Mouse (Mus musculus) heart, embryonic 15.5 days (tissue): Measurements from ENCODE around the gene C2. TPM values are rescaled to one million over a fixed set of nuclear protein-coding genes. Genes with fewer than 3 reads are reported as not detected.

Experiments
- ATAC-seq: fragments of 200-750 bp; cut with Nextera tagmentation; replicated peaks from 2 replicates; pipeline ENCODE4 v1.8.0; 2017; ENCODE audit warnings: low read depth, moderate TSS enrichment; ENCODE audit not compliant: insufficient number of reproducible peaks, insufficient read depth, low FRiP score
- H3K27ac ChIP-seq: fragments of 300-500 bp; sonication (generic); 2 replicates; pipeline ENCODE4 v1.5.1; 2015; ENCODE audit warnings: mild to moderate bottlenecking, inconsistent platforms
- H3K27me3 ChIP-seq: fragments of 300-500 bp; sonication (generic); 2 replicates; pipeline ENCODE4 v1.6.1; 2015; ENCODE audit warnings: inconsistent platforms
- H3K36me3 ChIP-seq: fragments of 300-500 bp; sonication (generic); 2 replicates; pipeline ENCODE4 v1.6.1; 2015; ENCODE audit warnings: mild to moderate bottlenecking, inconsistent platforms
- H3K4me1 ChIP-seq: fragments of 300-500 bp; sonication (generic); replicated peaks from 2 replicates; pipeline ENCODE4 v1.6.1; 2015; ENCODE audit warnings: inconsistent platforms
- H3K4me2 ChIP-seq: fragments of 300-500 bp; sonication (generic); 2 replicates; pipeline ENCODE4 v1.6.1; 2015; ENCODE audit warnings: inconsistent platforms, mild to moderate bottlenecking, moderate library complexity
- H3K4me3 ChIP-seq: fragments of 300-500 bp; sonication (generic); 2 replicates; pipeline ENCODE4 v1.5.1; 2015; ENCODE audit warnings: mild to moderate bottlenecking, inconsistent platforms
- H3K9ac ChIP-seq: fragments of 300-500 bp; sonication (generic); 2 replicates; pipeline ENCODE4 v1.6.1; 2015; ENCODE audit warnings: mild to moderate bottlenecking, inconsistent platforms
- H3K9me3 ChIP-seq: fragments of 300-500 bp; sonication (generic); replicated peaks from 2 replicates; pipeline ENCODE4 v1.6.1; 2016; ENCODE audit warnings: inconsistent platforms
- WGBS: fragments of 180-500 bp; shearing (Covaris S2); methylation state at CpG from one replicate; pipeline ENCODE4 v1.1.7; 2015; ENCODE audit warnings: mixed read lengths; 5-methylcytosine and 5-hydroxymethylcytosine counted together
- polyA plus RNA-seq: library from polyadenylated mRNA; unstranded; fragments of >200 nt; fragmentation: Nextera tagmentation; extraction: Ambion mirVana; gene quantifications from 2 replicates; pipeline ENCODE4 v1.2.1, GENCODE M21; 2015

The C2 gene
- polyA plus RNA-seq: 2.0 and 3.3 TPM in 2 replicates

DNA sequence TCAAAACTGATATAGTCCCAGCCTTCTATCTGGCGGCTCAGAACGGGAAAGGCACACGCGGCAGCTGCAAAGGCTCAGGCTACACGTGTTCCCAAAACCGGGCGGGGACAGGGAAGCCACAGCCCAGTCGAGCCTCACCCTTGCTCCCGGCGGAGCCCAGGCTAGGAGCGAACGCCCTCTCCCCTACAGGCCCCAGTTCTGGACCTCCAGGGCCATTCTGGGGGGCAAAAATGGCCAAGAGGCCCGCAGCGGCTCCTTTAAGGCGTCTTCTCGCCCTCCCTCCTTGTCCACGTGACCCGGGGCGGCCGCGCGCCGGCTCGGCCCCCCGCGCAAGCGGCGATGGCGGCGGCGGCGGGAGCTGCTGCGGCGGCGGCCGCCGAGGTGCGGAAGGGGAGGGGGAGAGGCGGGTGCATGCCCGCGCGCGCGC is at the start of gene C2, which contains the start of gene Ehmt2:
TSS of gene C2 (minus strand) at position 106 of the 427 bp plus-strand sequence.
TSS of gene Ehmt2 (plus strand) at position 310 of the 427 bp plus-strand sequence.
- Histone ChIP-seq H3K9me3 (no peaks in the 10 kb centered on the region), H3K27me3 (no peaks in the 10 kb centered on the region), H3K4me3 (peak within 1 kb of the TSS; percentile 92), H3K4me2 (peak within 1 kb of the TSS; percentile 80), H3K4me1 (peaks cover 45% of the 10 kb centered on the region), H3K36me3 (peaks cover 20% of the 10 kb centered on the region), H3K9ac (peak within 1 kb of the TSS; percentile 94), H3K27ac (peak within 1 kb of the TSS; percentile 98)
- ATAC-seq: peak; percentile 21
- WGBS: 0% methylated on average over 40 of the region's 44 CpGs

DNA sequence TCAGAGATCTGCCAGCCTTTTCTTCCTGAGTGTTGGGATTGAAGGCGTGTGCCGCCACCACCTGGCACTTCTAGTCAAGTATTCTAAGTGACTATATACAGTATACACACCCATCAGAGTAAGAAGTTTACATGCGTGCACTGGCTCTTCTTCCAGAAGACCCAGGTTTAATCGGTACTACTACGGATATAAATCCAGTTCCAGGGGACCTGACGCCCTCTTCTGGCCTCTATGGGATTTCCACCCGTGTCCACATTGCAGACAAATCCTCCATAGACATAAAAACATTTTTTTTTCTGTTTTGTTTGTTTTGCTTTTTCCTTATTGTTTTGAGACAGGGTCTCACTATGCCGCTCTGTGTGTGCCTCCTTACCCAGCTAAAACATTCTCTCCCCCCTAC is 49.5 kb upstream of the C2 start:
- Histone ChIP-seq H3K27me3 (no peaks in the 10 kb centered on the region), H3K9ac (no peak overlapping the region), H3K4me2 (no peak overlapping the region), H3K4me1 (peaks cover 18% of the 10 kb centered on the region), H3K36me3 (peaks cover 16% of the 10 kb centered on the region), H3K27ac (no peak overlapping the region), H3K9me3 (no peaks in the 10 kb centered on the region), H3K4me3 (no peak overlapping the region)
- ATAC-seq: no peak
- 25% methylated on average over 8 of the region's 8 CpGs for WGBS

DNA sequence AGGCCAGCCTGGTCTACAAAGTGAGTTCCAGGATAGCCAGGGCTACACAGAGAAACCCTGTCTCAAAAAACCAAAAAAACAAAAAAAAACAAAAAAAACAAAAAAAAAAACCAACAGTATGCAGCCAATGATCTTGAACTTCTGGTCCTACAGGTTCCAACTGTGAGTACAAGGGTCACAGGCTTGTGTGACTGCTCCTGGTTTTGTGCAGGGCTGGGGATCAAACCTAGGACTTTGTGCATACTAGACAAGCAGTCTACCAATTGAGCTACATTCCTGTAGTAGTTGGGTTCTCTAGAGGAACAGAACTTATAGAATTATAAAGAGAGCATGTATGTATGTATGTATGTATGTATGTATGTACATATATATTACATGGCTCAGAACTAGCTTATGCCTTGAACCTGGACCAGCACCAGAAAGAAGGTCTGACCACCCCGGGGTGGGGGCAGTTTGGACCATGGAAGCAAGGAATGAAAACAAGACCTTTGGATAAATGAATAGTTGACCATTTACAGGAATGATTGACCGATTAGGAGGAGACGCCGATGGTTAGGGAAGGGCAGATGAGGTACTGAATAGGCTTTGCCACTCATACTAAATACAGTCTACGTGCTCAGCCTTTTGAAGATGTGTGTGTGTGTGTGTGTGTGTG is 48.5 kb upstream of the C2 start:
- ATAC-seq: no peak
- Histone ChIP-seq H3K4me3 (no peak overlapping the region), H3K36me3 (peaks cover 16% of the 10 kb centered on the region), H3K27ac (no peak overlapping the region), H3K4me2 (no peak overlapping the region), H3K9ac (no peak overlapping the region), H3K9me3 (no peaks in the 10 kb centered on the region), H3K27me3 (no peaks in the 10 kb centered on the region), H3K4me1 (peaks cover 21% of the 10 kb centered on the region)
- WGBS: 89% methylated on average over 5 of the region's 5 CpGs

DNA sequence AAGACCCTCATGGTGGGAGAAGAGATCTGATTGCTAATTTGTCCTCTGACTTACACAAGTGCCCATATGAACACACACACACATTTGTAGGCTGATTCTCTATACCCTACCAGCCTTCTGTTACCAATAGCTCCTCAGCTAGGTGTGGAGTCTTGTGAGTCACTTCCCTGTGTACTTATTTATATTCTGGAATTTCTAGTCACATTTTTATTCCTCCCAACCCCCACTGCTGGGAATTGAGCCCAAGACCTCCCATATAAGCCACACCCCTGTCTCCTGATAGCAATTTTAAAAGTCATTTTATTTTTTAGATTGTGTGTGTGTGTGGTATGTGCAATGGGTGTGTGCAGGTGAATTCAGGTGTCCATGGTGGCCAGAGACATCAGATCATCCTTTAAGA is 46.3 kb upstream of the C2 start:
- no peak for ATAC-seq
- 0 out of 2 replicates have a peak, but pooled peaks cover under 1% of the 10 kb centered on the region for H3K36me3 ChIP-seq
- H3K9ac ChIP-seq: no peak overlapping the region; the same call in 1 of the 2 replicates

DNA sequence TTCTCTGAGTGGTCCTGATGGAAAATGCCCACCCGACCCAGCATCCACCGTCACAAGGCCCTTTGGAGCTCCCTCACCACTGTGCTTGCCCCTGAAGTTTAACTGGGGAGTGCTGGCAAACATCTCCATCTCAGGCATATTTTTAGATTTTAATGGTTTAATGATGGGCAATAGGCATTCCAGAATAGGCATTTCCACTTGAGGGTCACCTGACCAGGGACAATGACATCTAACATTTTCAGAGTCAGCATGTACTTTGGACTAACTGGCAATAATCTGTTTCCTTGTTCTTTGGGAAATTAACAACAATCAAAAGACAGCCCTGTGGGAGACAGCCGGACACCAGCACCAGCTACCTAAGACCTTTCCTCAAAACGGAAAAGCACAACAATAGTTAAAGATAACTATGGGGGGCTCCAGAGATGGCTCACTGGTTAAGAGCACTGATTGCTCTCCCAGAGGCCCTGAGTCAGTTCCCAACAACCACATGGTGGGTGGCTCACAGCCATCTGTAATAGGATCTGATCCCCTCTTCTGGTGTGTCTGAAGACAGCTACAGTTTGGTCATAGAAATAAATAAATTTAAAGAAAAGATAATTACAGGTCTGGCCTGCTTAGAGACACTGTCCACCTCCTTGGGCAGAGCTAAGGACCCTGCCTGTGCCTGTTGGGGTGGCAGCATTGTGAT is 45.2 kb upstream of the C2 start:
- Histone ChIP-seq H3K9ac (no peak overlapping the region), H3K4me2 (no peak overlapping the region), H3K4me1 (peaks cover 11% of the 10 kb centered on the region), H3K9me3 (no peaks in the 10 kb centered on the region), H3K27ac (no peak overlapping the region), H3K4me3 (no peak overlapping the region), H3K36me3 (no peaks in the 10 kb centered on the region), H3K27me3 (no peaks in the 10 kb centered on the region)
- no peak for ATAC-seq
- 77% methylated on average over 4 of the region's 4 CpGs for WGBS

More for the DNA sequence above, 46.3 kb upstream of the C2 start:
- H3K4me3 ChIP-seq: no peak overlapping the region
- H3K4me1 ChIP-seq: peaks cover 11% of the 10 kb centered on the region
- no peaks in the 10 kb centered on the region for H3K27me3 ChIP-seq
- no peak overlapping the region for H3K27ac ChIP-seq
- no peaks in the 10 kb centered on the region for H3K9me3 ChIP-seq
- no peak overlapping the region for H3K4me2 ChIP-seq

DNA sequence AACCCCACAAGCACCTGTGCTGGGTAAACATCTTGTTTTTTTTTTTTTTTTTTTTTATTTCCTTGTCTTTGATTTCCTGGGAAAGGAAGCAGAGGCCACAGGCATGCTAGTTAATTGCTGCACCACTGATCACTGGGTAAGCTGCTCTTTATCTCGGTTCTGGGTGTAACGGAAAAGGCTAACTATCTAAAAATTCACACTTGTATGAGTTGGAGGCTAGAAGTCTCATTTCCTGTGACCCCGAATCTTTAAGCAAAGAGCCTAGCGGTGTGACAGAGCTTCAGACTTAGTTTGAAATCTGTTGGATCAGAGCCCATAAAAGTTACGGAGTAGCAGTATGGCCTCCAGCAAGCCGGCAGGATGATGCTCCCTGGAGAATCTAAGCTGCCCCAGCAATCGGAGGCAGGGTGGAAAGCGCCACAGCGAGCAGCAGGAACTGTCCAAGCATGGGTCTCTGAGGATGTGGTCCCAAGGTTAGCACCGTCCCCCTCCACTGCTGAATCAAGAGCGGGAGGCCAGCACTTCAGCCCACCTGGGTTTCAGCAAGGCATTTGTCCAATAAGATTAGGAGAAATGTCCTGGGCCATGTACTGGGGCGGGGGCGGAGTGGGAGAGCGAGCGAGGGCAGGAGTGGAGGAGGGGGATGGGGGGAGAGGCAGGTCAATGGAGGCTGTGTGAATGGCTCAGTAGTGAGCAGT is 43.4 kb upstream of the C2 start:
- Histone ChIP-seq H3K27ac (peak overlapping the region; percentile 50), H3K4me1 (peaks cover 11% of the 10 kb centered on the region), H3K27me3 (no peaks in the 10 kb centered on the region), H3K9ac (peak overlapping the region; percentile 25), H3K36me3 (0 out of 2 replicates have a peak, but pooled peaks cover 2% of the 10 kb centered on the region), H3K4me3 (peak overlapping the region; percentile 40), H3K9me3 (no peaks in the 10 kb centered on the region), H3K4me2 (peak overlapping the region; percentile 64)
- ATAC-seq: peak; percentile 31; the same call in 1 of the 2 replicates
- WGBS: 5% methylated on average over 15 of the region's 15 CpGs

DNA sequence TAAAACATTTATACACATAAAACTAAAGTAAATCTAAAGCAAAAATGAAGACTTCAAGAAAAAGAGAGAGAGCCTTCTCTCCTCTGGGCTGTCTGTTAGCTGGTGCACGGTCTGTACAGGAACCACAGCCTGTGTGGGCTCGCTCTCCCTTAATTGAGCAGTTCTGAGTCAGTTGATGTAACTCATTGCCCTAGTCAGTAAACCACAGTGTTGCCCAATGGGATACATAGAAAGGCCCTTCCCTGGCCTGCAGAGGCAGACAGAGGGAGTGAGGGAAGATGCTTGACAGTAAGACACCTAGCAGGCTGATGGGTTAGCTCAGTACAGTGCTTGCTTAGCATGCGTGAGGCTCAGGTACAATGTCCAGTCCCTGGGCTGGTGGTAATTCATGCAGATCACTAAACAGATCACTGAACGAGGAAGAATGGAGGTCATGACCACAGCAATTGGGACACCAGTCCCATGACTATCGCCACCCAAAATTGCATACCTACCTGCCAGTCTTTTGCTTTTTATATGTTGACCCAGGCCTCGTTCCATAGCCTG is 40.0 kb upstream of the C2 start:
- H3K9me3 ChIP-seq: no peaks in the 10 kb centered on the region
- peaks cover 11% of the 10 kb centered on the region; the same call in 1 of the 2 replicates for H3K36me3 ChIP-seq
- WGBS: 81% methylated on average over 6 of the region's 6 CpGs
- H3K4me1 ChIP-seq: peaks cover 7% of the 10 kb centered on the region
- H3K27ac ChIP-seq: no peak overlapping the region
- no peak overlapping the region for H3K4me2 ChIP-seq
- no peak overlapping the region for H3K9ac ChIP-seq
- H3K4me3 ChIP-seq: no peak overlapping the region
- ATAC-seq: no peak
- H3K27me3 ChIP-seq: no peaks in the 10 kb centered on the region

DNA sequence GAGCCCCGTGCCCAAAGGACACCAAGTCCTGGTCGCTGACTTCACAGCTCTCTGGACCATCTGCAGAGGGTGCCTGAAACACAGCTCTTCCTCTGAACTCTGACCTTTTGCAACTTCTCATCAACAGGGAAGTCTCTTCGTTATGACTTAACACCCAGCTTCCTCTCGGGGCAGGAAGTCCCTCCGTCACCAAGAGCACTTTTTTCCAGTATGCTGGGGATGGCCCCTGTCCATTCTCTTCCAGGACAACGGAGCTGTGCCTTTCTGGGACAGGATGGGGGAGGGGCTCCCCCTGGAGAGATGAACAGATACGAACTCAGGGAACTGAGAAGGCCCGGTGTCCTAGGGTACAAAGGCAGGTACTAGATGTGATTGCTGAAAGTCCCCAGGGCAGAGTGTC is 36.8 kb upstream of the C2 start:
- H3K9ac ChIP-seq: no peak overlapping the region
- H3K4me1 ChIP-seq: peaks cover 15% of the 10 kb centered on the region
- H3K4me2 ChIP-seq: peak overlapping the region; percentile 34; the same call in 1 of the 2 replicates
- no peak overlapping the region for H3K4me3 ChIP-seq
- no peaks in the 10 kb centered on the region for H3K27me3 ChIP-seq
- no peak for ATAC-seq
- 47% methylated on average over 8 of the region's 8 CpGs for WGBS
- no peaks in the 10 kb centered on the region for H3K9me3 ChIP-seq
- peaks cover 11% of the 10 kb centered on the region; the same call in 1 of the 2 replicates for H3K36me3 ChIP-seq
- H3K27ac ChIP-seq: 0 out of 2 replicates have a peak overlapping the region, but pooled peaks have one; percentile 28

DNA sequence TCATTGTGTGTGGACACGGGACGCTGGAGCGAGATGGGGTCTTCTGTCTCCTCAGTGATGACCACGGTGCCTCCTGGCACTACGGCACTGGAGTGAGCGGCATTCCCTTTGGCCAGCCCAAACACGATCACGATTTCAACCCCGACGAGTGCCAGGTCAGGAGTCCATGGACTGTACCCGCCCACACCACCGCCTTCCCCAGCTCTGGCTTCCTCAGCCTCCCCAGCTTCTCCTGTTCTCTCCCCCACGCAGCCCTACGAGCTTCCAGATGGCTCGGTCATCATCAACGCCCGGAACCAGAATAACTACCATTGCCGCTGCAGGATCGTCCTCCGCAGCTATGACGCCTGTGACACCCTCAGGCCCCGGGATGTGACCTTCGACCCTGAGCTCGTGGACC is 36.0 kb upstream of the C2 start:
- Histone ChIP-seq H3K4me1 (peaks cover 15% of the 10 kb centered on the region), H3K9ac (no peak overlapping the region), H3K36me3 (peaks cover 11% of the 10 kb centered on the region; the same call in 1 of the 2 replicates), H3K4me2 (peak overlapping the region; percentile 34), H3K9me3 (no peaks in the 10 kb centered on the region), H3K27me3 (no peaks in the 10 kb centered on the region), H3K27ac (0 out of 2 replicates have a peak overlapping the region, but pooled peaks have one; percentile 28), H3K4me3 (no peak overlapping the region)
- 70% methylated on average over 24 of the region's 24 CpGs for WGBS
- ATAC-seq: no peak

DNA sequence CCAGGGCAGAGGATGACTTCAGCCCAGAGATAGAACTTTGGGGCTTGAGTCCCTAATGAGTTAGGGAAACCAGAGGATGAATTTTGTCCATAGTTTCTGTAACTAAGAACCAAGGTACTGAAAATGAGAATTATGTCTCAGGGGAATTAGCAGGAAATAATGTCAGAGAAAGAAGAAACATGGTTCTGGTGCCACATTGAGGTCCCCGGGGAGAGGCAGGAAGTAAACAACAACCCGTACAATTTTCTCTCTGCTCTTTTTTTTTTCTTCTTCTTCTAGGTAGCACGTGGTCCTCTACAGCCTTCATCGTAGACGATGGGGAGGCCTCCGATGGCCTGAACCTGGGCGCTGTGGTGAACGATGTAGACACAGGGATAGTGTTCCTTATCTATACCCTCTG is 34.2 kb upstream of the C2 start:
- Histone ChIP-seq H3K9me3 (no peaks in the 10 kb centered on the region), H3K4me1 (peaks cover 15% of the 10 kb centered on the region), H3K4me2 (peak overlapping the region; percentile 97), H3K27ac (no peak overlapping the region), H3K4me3 (peak overlapping the region; percentile 84), H3K27me3 (no peaks in the 10 kb centered on the region), H3K36me3 (peaks cover 9% of the 10 kb centered on the region; the same call in 1 of the 2 replicates), H3K9ac (peak overlapping the region; percentile 69)
- no peak for ATAC-seq
- 88% methylated on average over 8 of the region's 8 CpGs for WGBS

DNA sequence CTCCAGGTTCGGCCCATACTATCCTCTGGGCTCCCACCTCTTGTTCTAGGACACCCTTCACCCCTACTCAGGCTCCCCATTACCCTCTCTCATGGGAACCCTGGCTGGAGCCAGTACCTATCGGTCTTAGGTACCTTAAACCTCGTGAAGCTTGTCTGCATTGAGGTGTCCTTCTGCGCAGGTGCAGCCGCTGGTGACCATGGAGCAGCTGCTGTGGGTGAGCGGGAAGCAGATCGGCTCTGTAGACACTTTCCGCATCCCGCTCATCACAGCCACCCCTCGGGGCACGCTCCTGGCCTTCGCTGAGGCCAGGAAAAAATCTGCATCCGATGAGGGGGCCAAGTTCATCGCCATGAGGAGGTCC is 33.7 kb upstream of the C2 start:
- no peaks in the 10 kb centered on the region for H3K27me3 ChIP-seq
- peaks cover 8% of the 10 kb centered on the region; the same call in 1 of the 2 replicates for H3K36me3 ChIP-seq
- peak overlapping the region; percentile 69 for H3K9ac ChIP-seq
- ATAC-seq: 0 out of 2 replicates have a peak, but pooled peaks have one; percentile 1
- 8% methylated on average over 14 of the region's 14 CpGs for WGBS
- H3K4me1 ChIP-seq: peaks cover 15% of the 10 kb centered on the region
- H3K4me2 ChIP-seq: peak overlapping the region; percentile 97
- H3K27ac ChIP-seq: peak overlapping the region; percentile 31; the same call in 1 of the 2 replicates
- H3K4me3 ChIP-seq: peak overlapping the region; percentile 84
- H3K9me3 ChIP-seq: no peaks in the 10 kb centered on the region
